Mouse (Mus musculus): ENCODE results near the gene Gm15093. TPM values are rescaled to one million over a fixed set of nuclear protein-coding genes. Genes with fewer than 3 reads are reported as not detected.

Gm15093 gene
- polyA plus RNA-seq (2012; rRNA removed; ENCODE audit: low replicate concordance), result not detected in 2 replicates

GRCm38 (mm10) chrX:149272077-149272476, at the start of gene Gm15093:
Gm15093 (plus strand) TSS chrX:149272377.

Other genes with a start within 250 kb of the Gm15093 start
- gene Ott, start 198.1 kb upstream of the Gm15093 start, polyA plus RNA-seq (2012; rRNA removed; ENCODE audit: low replicate concordance), result not detected in 2 replicates
- not detected in 2 replicates for gene Gm15085, start 175.2 kb downstream of the Gm15093 start, polyA plus RNA-seq (2012; rRNA removed; ENCODE audit: low replicate concordance)